ENCODE assay signal across 14 mouse cellular contexts in the genomic region with DNA sequence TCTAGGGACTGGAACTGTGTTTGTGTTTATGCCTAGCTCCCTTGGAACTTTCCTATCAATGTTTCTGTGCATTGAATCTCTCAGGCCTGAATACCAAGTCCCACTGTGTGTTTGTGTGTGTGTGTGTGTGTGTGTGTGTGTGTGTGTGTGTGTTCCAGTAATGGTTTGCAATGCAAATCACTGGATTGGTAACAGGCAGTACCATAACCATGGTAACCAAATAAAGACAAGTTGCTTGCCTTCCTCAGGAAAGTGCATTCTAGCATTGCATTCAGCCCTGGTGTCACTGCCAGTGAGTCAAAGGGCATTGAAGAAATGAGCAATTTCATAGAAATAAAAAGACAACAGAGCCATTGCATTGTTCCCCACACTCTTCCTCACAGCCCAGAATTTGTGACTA. TPM values are rescaled to one million over a fixed set of nuclear protein-coding genes. Genes with fewer than 3 reads are reported as not detected.
"Had no signal": no experiment of that assay in that cellular context is flagged by ENCODE, and none has a peak within 500 bp of the region (broad histone marks: within the 10 kb centered on the region; RNA-seq: fewer than 3 reads in every experiment).

No protein-coding gene starts in this region.

- H3K36me3 ChIP-seq: kidney, embryonic 15.5 days; limb, embryonic 13.5 days had no signal

- H3K27ac ChIP-seq: kidney, embryonic 15.5 days; limb, embryonic 13.5 days; liver, embryonic 14.5 days; stomach, postnatal 0 days had no signal

- H3K9me3 ChIP-seq: kidney, embryonic 15.5 days; limb, embryonic 13.5 days had no signal

- DNase-seq: kidney, adult 2 months; kidney, postnatal 14 days; left cerebral cortex, postnatal 4 days; lung, adult 18-20 months; lung, postnatal 36 days; thymus, postnatal 4 days had no signal

- H3K4me3 ChIP-seq: kidney, embryonic 15.5 days; limb, embryonic 13.5 days had no signal

- H3K27me3 ChIP-seq: kidney, embryonic 15.5 days; limb, embryonic 13.5 days had no signal

- H3K4me1 ChIP-seq: kidney, embryonic 15.5 days; limb, embryonic 13.5 days had no signal

- H3K9ac ChIP-seq: kidney, embryonic 15.5 days; limb, embryonic 13.5 days; liver, embryonic 14.5 days had no signal

- H3K4me2 ChIP-seq: kidney, embryonic 15.5 days; limb, embryonic 13.5 days had no signal

RNA-seq across cellular contexts. Expression of gene Itprid1, which starts 15.9 kb away (rescaled TPM):
- total RNA-seq: liver, adult 2 months; megakaryocyte progenitor cell, adult 5-6 weeks; monocyte, adult 5-6 weeks; neutrophil, adult 5-6 weeks had no signal
- polyA plus RNA-seq: kidney, adult 2 months; liver, adult 2 months; liver, embryonic 14.5 days had no signal
